Mouse (Mus musculus) olfactory bulb, adult 2 months (tissue): Measurements from ENCODE around the gene Twf2.

Source experiments
- CTCF ChIP-seq: fragments of 200-500 bp; IDR thresholded peaks from 2 replicates; pipeline ENCODE4 v1.5.1; 2012; ENCODE audit warnings: low read depth, mild to moderate bottlenecking, low read length, moderate library complexity; ENCODE audit not compliant: insufficient read depth
- POLR2A ChIP-seq: fragments of 200-500 bp; IDR thresholded peaks from 2 replicates; pipeline ENCODE4 v1.6.1; 2012; ENCODE audit warnings: mild to moderate bottlenecking, low read depth, low read length, moderate library complexity; ENCODE audit not compliant: insufficient read depth

GRCm38 (mm10) chr9:106249550-106249949, 46.6 kb downstream of the Twf2 start:
- TF ChIP-seq POLR2A (no peak), CTCF (no peak)
